Mouse (Mus musculus): ENCODE results near the gene Olfr830.
A peak's percentile ranks its signal among the peaks of the same experiment; 100 is the strongest.

The Olfr830 gene

DNA sequence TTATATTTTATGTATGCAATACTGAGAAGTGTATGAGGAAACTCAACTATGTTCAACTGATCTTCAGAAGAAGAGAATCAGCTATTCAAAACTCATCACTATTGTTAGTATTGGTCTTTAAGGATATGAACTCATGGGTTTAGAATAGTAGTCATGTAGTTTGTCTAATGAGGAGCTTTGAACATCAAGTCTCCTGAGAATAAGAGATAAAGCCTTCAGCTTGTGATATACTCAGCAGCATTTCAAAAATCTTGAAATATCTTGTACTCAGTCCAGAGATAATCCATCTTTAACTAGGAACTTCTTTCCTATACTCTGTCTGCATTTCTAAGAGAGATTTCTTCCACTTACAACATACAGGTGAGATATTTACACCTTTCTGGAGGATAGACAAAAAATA, at the start of gene Olfr830:
Gene Olfr830 (plus strand): TSS at position 301 of the 400 bp plus-strand sequence.
- no peak for DNase-seq (ENCODE audit: low read depth, low spot score)

GRCm38 (mm10) chr9:18854633-18855032, 19.9 kb upstream of the Olfr830 start, which contains the start of gene Olfr829:
Olfr829 (plus strand) TSS chr9:18854933.
- DNase-seq (ENCODE audit: low read depth, low spot score): no peak

DNA sequence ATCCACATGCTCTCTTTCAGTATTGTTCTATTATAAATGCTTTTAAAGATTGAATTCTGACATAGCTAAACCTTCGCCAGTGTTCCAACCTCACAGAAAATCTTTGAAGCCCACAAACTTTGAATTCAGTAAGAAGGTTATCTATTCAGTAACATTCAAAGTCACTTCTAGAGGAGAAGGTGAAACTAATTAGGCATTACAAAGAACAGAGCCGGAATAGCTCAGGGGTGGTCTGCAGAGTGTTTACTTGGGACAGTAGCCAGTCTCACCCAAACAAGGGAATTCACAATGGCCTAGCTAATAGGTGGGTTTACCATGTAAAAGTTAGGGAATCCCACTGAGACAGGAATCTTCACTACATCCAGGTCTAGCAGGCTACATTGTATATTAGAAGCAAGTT, 33.2 kb downstream of the Olfr830 start:
- DNase-seq (ENCODE audit: low read depth, low spot score): peak; percentile 80

DNA sequence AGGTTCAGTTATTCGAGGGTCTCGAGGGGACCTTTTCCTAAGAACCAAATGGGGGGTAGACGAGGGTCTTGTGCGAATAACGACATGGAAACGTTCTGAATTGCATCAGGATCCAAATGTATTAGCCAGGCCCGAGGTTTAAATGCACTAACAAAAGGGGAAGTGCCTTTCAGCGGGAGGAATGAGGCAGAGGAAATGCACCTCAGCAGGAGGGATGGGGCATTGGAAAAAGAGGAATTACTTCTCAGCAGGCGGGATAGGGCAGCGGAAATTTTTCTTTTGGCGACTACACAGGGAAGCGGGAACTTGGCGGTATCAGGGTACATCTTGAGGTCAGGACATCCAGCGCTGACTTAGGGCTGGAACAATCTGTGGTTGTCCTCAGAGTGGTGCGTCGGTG, 53.4 kb downstream of the Olfr830 start:
- peak; percentile 57 for DNase-seq (ENCODE audit: low read depth, low spot score)
